Mouse (Mus musculus) myocyte (in vitro differentiated cells): ENCODE measurements around the gene Med29. TPM values are rescaled to one million over a fixed set of nuclear protein-coding genes. Genes with fewer than 3 reads are reported as not detected.

Experiments
- H3K27me3 ChIP-seq: one replicate; pipeline ENCODE4 v1.6.1; 2011; ENCODE audit not compliant: control insufficient read depth, insufficient read depth, insufficient read length
- H3K36me3 ChIP-seq: one replicate; pipeline ENCODE4 v1.6.1; 2011; ENCODE audit not compliant: control insufficient read depth, insufficient read depth
- H3K4me2 ChIP-seq: one replicate; pipeline ENCODE4 v1.6.1; 2011; ENCODE audit warnings: low read depth, control low read depth
- H3K4me3 ChIP-seq: one replicate; pipeline ENCODE4 v1.5.1; 2011; ENCODE audit warnings: mild to moderate bottlenecking, control low read depth, moderate library complexity
- H3K79me2 ChIP-seq: one replicate; pipeline ENCODE4 v1.6.1; 2011; ENCODE audit not compliant: control insufficient read depth, insufficient read depth
- H3ac ChIP-seq: one replicate; pipeline ENCODE4 v1.6.1; 2011; ENCODE audit not compliant: control insufficient read depth, insufficient read length
- CEBPB ChIP-seq: IDR thresholded peaks from 2 replicates; pipeline ENCODE4 v1.6.1; 2011; ENCODE audit warnings: mild to moderate bottlenecking, moderate library complexity; ENCODE audit not compliant: poor library complexity, insufficient read depth, severe bottlenecking
- E2F4 ChIP-seq: IDR thresholded peaks from one replicate; pipeline ENCODE4 v1.6.1; 2011; ENCODE audit warnings: mild to moderate bottlenecking, control low read depth, moderate library complexity; ENCODE audit not compliant: insufficient read depth
- MAX ChIP-seq: IDR thresholded peaks from one replicate; pipeline ENCODE4 v1.6.1; 2011; ENCODE audit warnings: low read depth, mild to moderate bottlenecking, control low read depth
- MYOD1 ChIP-seq, 3 experiments: IDR thresholded peaks; one replicate each; pipeline ENCODE4 v1.6.1; 2011; ENCODE audit warnings: control low read depth in 2 of 3, low read depth in 2 of 3, mild to moderate bottlenecking in 2 of 3, moderate library complexity in 1 of 3; ENCODE audit not compliant: insufficient read length in 2 of 3, control insufficient read depth in 1 of 3
- MYOG ChIP-seq, 3 experiments: IDR thresholded peaks; one replicate each; pipeline ENCODE4 v1.6.1; 2011; ENCODE audit warnings: control low read depth in 2 of 3, low read depth in 2 of 3, mild to moderate bottlenecking in 2 of 3; ENCODE audit not compliant: insufficient read length in 2 of 3, control insufficient read depth in 1 of 3, insufficient read depth in 1 of 3
- POLR2A ChIP-seq: IDR thresholded peaks from one replicate; pipeline ENCODE4 v1.6.1; 2011; ENCODE audit warnings: low read depth, mild to moderate bottlenecking, control low read depth, moderate library complexity; ENCODE audit not compliant: insufficient read length
- POLR2AphosphoS2 ChIP-seq: IDR thresholded peaks from one replicate; pipeline ENCODE4 v1.6.1; 2011; ENCODE audit warnings: low read depth, control low read depth; ENCODE audit not compliant: insufficient read length
- REST ChIP-seq: IDR thresholded peaks from one replicate; pipeline ENCODE4 v1.6.1; 2011; ENCODE audit warnings: mild to moderate bottlenecking, control low read depth, moderate library complexity; ENCODE audit not compliant: insufficient read depth, insufficient read length
- SRF ChIP-seq: IDR thresholded peaks from one replicate; pipeline ENCODE4 v1.6.1; 2011; ENCODE audit warnings: low read depth; ENCODE audit not compliant: control insufficient read depth, insufficient read length
- TCF12 ChIP-seq: IDR thresholded peaks from one replicate; pipeline ENCODE4 v1.6.1; 2011; ENCODE audit warnings: mild to moderate bottlenecking, control low read depth; ENCODE audit not compliant: poor library complexity, insufficient read depth, severe bottlenecking
- TCF3 ChIP-seq: IDR thresholded peaks from one replicate; pipeline ENCODE4 v1.6.1; 2011; ENCODE audit warnings: low read depth, control low read depth; ENCODE audit not compliant: insufficient read length
- USF1 ChIP-seq: IDR thresholded peaks from one replicate; pipeline ENCODE4 v1.6.1; 2011; ENCODE audit warnings: low read depth, mild to moderate bottlenecking, control low read depth, moderate library complexity
- polyA plus RNA-seq: library from polyadenylated mRNA; unstranded; fragments of >200 nt; fragmentation: generic; extraction: Trizol; gene quantifications from one replicate; pipeline ENCODE4 v1.2.1, GENCODE M21; 2012; ENCODE audit warnings: missing spikeins

Gene Med29
- polyA plus RNA-seq, 1 experiment: 34.2 TPM

DNA sequence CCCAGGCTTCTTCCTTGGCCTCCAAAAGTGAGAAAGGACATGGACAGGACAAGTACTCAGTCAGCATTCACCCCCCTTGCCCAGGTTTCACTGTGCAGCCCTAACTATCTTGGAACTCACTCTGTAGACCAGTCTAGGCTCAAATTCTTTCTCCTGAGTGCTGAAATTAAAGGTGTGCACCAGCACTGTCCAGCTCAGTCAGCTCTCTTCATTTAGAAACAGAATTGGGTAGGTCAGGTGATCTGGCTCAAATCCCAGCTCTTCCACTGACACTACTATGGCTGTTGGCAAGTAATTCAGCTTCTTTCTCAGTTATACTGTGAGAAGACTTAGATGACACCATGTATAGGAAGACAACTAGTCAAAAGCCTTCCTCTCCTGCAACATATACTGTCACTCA lies 35.2 kb upstream of the Med29 start:
- Histone ChIP-seq H3K36me3 (peaks cover 4% of the 10 kb centered on the region), H3ac (no peak overlapping the region), H3K27me3 (no peaks in the 10 kb centered on the region), H3K4me2 (no peak overlapping the region), H3K79me2 (peaks cover 70% of the 10 kb centered on the region), H3K4me3 (no peak overlapping the region)
- TF ChIP-seq SRF (no peak), POLR2AphosphoS2 (no peak), TCF3 (no peak), CEBPB (no peak), USF1 (no peak)

DNA sequence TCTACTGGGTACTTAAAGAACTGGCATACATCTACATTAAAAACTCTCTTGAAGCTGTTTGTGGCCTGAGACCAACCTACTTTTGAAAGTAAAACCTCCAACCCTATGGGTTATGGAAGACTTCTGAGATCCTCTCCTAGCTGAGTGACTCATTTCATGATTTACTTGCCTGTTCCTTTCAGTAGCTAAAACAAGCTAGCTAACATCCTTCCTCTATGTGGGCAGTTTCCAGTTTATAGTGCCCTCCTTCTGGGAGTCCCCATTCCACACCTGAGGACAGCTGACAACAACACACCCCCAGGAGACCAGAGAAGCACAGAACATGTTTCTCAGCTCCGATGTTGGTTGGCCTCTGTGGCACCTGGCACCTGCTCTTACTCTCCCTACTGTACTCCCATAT lies 30.5 kb upstream of the Med29 start:
- Histone ChIP-seq H3K36me3 (peaks cover 31% of the 10 kb centered on the region), H3K27me3 (no peaks in the 10 kb centered on the region), H3ac (no peak overlapping the region), H3K4me3 (no peak overlapping the region), H3K79me2 (peaks cover 34% of the 10 kb centered on the region), H3K4me2 (no peak overlapping the region)
- TF ChIP-seq SRF (no peak), E2F4 (no peak), CEBPB (no peak), MYOG (IDR thresholded peaks at IDR 0.05; ENCODE audit: control insufficient read depth in 1 of 3, insufficient read depth in 1 of 3, insufficient read length in 2 of 3, low read depth in 2 of 3) (no peak), REST (no peak), MAX (no peak), POLR2AphosphoS2 (no peak), TCF12 (no peak), TCF3 (no peak), USF1 (no peak), POLR2A (no peak), MYOD1 (IDR thresholded peaks at IDR 0.05; ENCODE audit: control insufficient read depth in 1 of 3, insufficient read length in 2 of 3, low read depth in 2 of 3) (no peak)

DNA sequence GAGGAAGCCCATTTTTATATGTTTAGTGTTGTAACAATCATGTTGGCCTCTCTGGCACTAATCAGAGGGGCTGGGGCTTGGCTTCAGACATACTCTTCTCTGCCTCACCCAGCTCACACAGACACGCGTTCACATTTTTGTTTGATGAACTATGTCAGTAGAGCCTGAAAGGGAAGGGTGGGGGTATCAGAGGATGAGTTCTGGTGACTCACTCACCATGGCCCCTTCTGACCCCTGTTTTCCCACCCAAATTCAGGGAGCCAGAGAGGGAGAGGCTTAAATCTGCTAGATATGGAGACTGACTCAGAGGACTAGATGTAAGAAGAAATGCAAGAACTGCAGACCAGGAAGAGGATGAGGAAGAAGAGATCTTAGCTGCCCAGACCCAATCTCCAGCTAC lies 26.9 kb upstream of the Med29 start:
- peaks cover 58% of the 10 kb centered on the region for H3K36me3 ChIP-seq
- no peak overlapping the region for H3K4me3 ChIP-seq
- no peak overlapping the region for H3ac ChIP-seq
- TF ChIP-seq TCF12 (no peak), TCF3 (no peak), CEBPB (no peak), SRF (no peak), E2F4 (no peak), REST (no peak), POLR2A (no peak), MYOG (IDR thresholded peaks at IDR 0.05; ENCODE audit: control insufficient read depth in 1 of 3, insufficient read depth in 1 of 3, insufficient read length in 2 of 3, low read depth in 2 of 3) (no peak), POLR2AphosphoS2 (no peak), MYOD1 (IDR thresholded peaks at IDR 0.05; ENCODE audit: control insufficient read depth in 1 of 3, insufficient read length in 2 of 3, low read depth in 2 of 3) (no peak), MAX (no peak), USF1 (no peak)
- H3K79me2 ChIP-seq: peaks cover 6% of the 10 kb centered on the region
- H3K4me2 ChIP-seq: no peak overlapping the region
- H3K27me3 ChIP-seq: no peaks in the 10 kb centered on the region

DNA sequence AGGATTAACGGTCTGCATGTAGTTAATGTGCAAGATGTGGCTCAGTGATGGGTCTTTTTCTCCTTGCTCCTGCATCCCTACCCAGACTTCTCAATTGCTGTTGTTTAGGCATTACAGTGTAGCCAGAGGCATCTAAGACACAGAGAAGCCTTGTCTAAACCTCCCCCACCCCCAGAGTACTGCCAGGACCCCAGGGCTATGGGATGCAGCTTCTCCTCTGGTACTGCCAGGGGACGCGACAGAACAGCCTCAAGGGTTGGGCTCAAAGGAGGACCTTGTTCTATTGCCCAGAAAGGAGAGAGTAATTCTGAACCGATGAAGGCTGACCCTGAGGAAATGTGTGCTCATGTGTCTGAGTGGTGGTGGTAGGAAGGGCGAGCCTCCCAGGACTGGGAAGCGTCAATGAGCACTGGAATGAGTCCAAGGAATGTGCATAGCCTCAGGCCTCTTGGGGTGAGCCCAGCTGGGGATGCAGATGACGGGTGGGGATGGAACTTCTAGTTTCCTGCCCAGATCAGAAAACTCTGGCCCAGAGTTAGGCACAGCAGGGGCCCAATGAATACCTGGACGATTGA lies 25.7 kb upstream of the Med29 start:
- Histone ChIP-seq H3ac (no peak overlapping the region), H3K4me2 (no peak overlapping the region), H3K79me2 (peaks cover 6% of the 10 kb centered on the region), H3K4me3 (no peak overlapping the region), H3K36me3 (peaks cover 64% of the 10 kb centered on the region), H3K27me3 (no peaks in the 10 kb centered on the region)
- TF ChIP-seq CEBPB: no peak
- TF ChIP-seq POLR2AphosphoS2: no peak
- no peak for TF ChIP-seq MYOG (IDR thresholded peaks at IDR 0.05; ENCODE audit: control insufficient read depth in 1 of 3, insufficient read depth in 1 of 3, insufficient read length in 2 of 3, low read depth in 2 of 3)
- no peak for TF ChIP-seq USF1

DNA sequence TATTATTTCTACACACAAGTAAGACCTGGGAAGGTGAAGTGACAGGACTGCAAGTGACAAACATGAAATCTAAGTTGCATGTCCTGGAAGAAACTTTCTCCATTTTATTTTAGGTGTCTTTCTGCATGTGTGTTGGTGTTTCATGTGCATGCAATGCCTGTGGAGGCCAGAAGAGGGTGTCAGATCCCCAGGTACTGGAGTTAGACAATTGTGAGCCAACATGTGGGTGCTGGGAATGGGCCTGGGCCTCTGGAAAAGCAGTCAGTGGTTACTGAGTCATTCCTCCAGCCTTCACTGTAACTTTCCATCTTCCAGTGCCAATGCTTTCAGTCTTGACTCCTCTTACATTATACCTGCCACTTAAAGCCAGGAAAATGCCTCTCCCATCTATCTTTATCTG lies 24.9 kb upstream of the Med29 start:
- no peaks in the 10 kb centered on the region for H3K27me3 ChIP-seq
- TF ChIP-seq MYOG (IDR thresholded peaks at IDR 0.05; ENCODE audit: control insufficient read depth in 1 of 3, insufficient read depth in 1 of 3, insufficient read length in 2 of 3, low read depth in 2 of 3): no peak
- no peak for TF ChIP-seq E2F4
- TF ChIP-seq REST: no peak
- TF ChIP-seq POLR2A: no peak
- TF ChIP-seq POLR2AphosphoS2: no peak
- no peak overlapping the region for H3K4me3 ChIP-seq
- H3ac ChIP-seq: no peak overlapping the region
- H3K36me3 ChIP-seq: peaks cover 60% of the 10 kb centered on the region
- peaks cover 6% of the 10 kb centered on the region for H3K79me2 ChIP-seq
- H3K4me2 ChIP-seq: no peak overlapping the region
